Mouse (Mus musculus): Measurements from ENCODE around the gene Nek6.

Gene Nek6

DNA sequence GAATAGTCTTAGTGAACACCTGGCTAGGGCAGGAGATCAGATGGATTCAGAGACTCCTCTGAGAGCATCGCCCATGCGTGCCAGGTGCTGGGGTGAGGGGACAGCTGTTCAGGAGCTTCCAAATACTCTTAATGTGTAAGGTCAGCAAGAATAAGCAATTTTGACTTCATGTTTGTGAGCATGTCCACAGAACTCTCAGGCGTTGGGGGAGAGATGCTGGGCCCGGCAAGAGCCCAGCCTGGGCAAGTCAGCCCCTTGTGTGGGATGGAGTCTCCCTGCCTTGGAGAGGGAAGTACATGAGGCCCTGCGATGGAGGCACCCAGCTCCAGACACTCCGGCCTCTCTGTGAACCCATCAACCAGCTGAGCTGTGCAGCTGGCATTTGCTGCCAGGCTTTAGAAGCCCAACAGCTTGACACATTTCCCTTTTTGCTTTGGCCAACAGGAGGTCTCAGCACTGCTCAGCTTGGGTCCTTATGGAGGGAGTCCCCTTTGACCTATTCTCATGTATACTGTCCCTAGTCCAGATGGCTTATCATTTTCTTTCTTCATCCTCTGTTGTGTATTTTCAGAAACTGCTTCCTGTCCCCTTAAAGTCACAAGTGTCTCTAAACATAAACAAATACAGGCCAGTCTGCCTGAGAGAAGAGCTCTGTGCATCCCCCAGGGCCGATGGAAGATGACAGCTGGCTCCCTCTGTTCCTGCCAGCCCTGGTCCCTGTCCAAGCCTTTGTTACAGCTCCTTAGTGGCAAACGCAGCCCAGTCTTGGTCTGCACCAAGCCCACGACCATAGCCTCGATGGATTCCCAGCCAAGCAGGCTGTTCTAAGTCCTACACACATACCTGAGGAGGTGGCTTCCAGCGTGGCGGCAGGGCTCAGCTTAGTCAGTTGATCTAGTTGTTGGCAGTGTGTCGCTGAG lies 67.4 kb downstream of the Nek6 start:
- no peak for DNase-seq (ENCODE audit: low spot score in 2 of 2)

DNA sequence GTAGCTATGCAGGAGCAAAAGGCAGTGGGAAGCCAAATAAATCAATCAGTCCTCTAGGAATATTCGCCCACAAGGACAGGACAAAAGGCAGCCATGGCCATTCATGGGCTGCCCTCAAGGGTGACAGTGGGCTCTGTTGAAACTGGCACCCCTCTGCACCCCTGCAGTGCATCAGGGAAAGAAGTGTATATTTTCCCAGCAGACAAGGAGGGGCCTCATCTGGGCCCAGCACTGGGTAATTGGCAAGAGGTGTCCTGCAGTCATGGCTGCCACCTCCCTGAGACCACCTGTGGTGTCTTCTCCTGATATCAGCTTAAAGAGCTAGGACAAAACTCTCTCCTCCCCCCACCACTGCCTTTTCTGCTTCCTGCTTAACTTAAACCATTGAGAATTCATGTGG lies 68.1 kb downstream of the Nek6 start:
- no peak for DNase-seq (ENCODE audit: low spot score in 2 of 2)

- DNase-seq (ENCODE audit: low spot score in 2 of 2), result no peak
These were observed 72.5 kb downstream of the Nek6 start for GRCm38 (mm10) chr2:38583982-38584381.

- no peak for DNase-seq (ENCODE audit: low spot score in 2 of 2)
These were observed 73.3 kb downstream of the Nek6 start for GRCm38 (mm10) chr2:38584514-38585378.

DNA sequence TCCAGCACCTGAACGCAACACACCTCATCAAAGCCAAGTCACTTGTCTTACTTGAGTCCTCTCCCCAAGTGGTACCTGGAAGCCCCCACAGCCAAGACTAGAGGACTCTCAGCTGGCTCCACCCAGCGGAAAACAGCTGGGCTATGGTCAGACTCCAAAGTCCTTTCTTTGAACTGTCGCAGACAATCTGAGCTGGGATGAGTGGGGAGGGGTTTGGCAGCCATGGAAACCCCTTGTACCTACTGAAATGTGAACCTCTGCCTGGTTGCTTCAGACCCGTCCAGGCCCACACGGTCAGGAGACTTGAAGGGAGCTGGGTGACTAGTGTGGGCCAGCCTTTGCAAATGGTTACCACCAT lies 73.9 kb downstream of the Nek6 start:
- no peak for DNase-seq (ENCODE audit: low spot score in 2 of 2)

DNA sequence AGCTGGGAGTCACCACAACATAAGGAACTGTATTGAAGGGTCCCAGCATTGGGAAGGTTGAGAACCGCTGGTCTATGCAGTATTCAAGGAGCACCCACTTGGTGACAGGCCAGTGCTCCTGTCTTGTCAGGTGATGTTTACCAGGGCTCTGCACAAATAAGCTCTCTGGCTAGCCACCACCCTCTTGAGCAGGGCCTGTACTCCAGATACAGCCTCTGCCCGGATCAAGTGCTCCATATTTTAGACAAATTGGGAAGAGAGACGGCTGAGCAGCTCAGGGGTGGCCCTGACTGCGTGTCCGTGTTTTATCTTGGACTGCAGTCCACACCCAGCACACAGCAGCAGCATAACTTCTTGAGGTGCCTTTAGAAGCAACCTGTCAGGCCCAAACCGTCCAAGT lies 75.3 kb downstream of the Nek6 start:
- no peak for DNase-seq (ENCODE audit: low spot score in 2 of 2)

DNA sequence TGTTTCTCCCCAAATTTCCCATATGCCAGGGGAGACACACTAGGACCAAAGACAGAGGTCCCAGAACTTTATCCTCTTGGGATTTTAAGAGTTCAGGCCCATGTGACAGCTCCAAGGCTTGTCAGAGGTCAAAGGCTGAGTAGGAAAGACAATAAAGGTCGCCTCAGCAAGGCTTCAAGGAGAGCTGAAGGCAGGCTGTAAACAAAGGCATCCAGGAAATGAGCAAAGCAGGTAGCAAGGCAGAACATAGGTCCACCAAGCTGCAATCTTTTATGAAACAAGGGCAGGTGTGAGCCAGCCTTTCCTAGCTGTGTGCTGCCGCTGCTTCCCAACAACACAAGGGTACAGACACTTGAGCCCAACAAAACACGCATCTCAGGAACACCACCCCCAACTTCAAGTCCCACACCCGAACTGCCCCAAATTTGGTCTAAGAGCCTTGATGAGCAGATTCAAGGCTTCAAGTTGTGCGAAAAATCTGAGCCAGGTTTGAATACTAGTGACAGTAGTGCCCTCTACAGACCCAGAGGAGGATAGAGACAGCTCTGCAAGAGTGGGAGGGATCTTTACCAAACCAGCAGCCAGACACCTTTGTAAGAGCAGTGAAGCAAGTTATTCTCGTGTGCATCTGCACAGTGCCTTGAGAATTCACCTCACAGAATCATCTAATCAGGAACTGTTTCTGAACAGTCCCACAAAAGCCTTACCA lies 80.5 kb downstream of the Nek6 start:
- DNase-seq (ENCODE audit: low spot score in 2 of 2), result no peak

DNA sequence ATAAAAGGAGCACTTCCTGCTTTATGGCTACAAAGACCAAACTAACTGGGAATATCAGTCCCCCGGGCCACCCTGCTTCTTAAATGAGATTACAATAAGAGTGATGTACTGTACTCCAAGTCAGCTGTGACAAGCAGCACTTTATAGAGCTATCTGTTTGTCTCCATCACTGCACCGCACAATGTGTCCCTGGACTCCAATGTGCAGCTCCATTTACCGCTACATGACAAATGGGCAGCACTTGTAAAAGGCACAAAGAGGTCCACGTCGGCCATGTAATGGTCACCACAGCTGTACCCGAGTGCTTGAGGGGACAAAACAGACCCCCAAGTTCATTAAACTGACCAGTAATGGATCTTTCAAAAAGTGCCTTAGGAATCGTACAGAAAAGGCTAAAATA lies 83.4 kb downstream of the Nek6 start:
- no peak for DNase-seq (ENCODE audit: low spot score in 2 of 2)

- no peak for DNase-seq (ENCODE audit: low spot score in 2 of 2)
These were observed 86.5 kb downstream of the Nek6 start for GRCm38 (mm10) chr2:38597896-38598295.

GRCm38 (mm10) chr2:38598395-38598794 lies 87.0 kb downstream of the Nek6 start:
- no peak for DNase-seq (ENCODE audit: low spot score in 2 of 2)

GRCm38 (mm10) chr2:38600842-38601241 lies 89.4 kb downstream of the Nek6 start:
- no peak for DNase-seq (ENCODE audit: low spot score in 2 of 2)

- no peak for DNase-seq (ENCODE audit: low spot score in 2 of 2)
These were observed 96.3 kb downstream of the Nek6 start for GRCm38 (mm10) chr2:38607716-38608115.

DNA sequence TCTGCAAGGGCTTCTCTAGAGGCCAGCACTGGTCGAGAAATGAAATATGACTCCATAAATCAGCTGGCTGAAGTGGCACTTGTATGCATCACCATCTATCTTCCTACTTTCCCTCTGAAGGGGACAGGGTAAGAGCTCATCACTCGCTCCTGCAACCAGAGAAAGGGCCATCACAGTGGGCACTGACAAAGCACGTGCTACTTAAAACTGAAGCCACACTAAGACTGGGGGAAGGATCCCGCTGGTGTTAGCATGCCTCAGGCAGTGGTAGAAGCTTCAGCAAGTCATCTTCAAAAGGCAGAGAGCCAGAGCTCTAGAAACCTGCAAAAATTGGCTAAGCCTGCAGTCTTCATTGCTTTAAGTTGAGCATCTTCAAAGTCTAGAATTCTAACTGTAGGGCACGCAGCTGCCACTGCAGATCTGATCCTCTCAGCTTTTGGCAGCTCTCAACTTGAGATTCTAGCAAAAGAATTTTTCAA lies 97.4 kb downstream of the Nek6 start:
- DNase-seq (ENCODE audit: low spot score in 2 of 2), result no peak

DNA sequence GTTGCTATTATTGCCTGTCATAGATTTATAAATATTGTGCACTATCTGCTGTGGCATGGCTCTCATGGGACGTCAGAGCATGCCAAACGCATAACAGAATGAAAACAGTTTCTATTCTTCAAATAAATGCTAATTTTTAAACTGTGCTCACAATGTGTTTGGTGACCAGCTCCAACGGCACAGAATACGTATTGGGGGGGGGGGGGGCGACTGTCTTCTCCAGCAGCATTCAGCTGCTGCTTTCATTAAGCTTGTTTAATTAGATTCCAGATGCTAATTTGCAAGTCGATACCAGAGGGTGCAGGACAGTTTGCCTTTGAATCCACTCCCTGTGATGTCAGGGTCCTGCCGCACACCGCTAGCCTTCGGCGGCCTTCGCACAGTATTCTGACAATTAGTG lies 97.9 kb downstream of the Nek6 start:
- no peak for DNase-seq (ENCODE audit: low spot score in 2 of 2)

DNA sequence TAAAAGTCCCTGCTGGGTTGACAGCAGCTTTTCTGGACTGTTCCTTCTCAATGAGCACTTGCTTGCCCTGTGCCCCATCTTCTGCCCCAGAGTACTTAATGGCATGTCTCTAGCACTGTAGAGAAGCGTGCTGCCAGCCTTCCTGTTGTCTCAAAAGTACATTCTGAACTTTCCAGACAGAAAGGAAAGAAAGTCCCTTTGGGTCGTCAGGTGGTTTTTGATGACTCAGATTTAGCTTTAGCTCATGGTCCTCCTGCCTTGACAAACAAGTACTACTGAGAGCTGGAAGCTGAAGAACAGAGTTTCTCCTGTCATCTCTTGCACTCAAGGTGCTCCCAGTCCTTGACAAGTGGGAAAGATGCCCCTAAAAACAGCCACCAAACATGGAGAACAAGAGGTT lies 98.7 kb downstream of the Nek6 start:
- DNase-seq (ENCODE audit: low spot score in 2 of 2), result no peak

DNA sequence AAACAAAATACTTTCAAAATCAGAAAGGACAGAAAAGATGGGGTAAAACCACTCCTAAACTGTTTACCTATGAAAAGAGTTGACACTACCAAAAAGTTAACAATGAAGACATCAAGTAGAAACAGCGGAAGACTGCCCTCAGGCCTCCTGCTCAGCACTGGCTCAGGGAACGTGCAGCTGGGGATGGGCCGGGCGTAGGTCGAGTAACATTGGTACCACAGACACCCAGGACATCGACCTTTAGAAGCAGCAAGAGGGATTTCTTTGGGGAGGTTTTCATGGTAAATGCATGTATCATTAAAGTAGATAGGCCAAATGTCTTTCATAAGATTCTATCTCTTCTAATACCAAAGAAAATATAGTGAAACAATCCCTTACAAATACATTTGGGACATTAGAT lies 101.2 kb downstream of the Nek6 start:
- DNase-seq (ENCODE audit: low spot score in 2 of 2), result no peak

DNA sequence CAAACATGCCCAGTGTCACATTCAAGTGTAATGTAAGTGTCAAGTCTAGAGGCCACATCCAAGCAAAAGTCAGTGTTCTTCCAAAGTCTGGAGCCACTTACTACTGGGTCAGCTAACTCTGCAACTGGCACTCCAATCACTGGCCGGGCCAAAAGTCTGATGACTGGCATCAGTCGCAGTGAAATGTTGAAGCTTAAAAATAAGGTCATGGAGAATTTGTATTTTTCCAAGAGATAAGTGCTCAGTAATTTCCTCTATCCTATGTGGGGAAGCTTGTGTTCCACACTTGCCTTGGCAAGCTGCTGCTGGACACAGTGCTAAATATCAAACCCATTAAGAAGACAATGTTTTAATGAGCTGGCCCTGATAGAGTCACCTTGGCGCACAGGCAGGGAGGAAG lies 102.1 kb downstream of the Nek6 start:
- DNase-seq (ENCODE audit: low spot score in 2 of 2), result no peak

- no peak for DNase-seq (ENCODE audit: low spot score in 2 of 2)
These were observed 103.0 kb downstream of the Nek6 start for GRCm38 (mm10) chr2:38614437-38614836.

- peak; percentile 29 to 32 for DNase-seq (ENCODE audit: low spot score in 2 of 2)
These were observed 104.6 kb downstream of the Nek6 start for GRCm38 (mm10) chr2:38616072-38616471.

GRCm38 (mm10) chr2:38616956-38617872 lies 105.8 kb downstream of the Nek6 start:
- no peak for DNase-seq (ENCODE audit: low spot score in 2 of 2)

DNA sequence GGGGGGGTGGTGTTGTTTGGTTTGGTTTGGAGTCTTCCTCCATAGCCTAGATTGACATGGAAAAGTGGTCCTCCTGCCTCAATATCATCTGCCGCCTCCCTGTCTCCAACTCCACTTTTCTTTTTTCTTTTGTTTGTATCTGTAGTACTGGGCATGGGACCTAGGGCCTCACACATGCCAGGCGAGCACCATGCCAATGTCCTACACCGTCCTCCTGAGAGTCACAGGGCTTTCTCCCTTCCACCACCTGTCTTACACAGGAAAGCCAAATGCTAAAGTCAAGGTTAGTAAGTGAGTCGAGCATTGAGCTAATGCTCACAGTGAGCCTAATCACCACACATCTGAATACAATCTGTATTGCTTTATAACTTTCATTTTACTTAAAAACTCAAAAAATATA lies 108.3 kb downstream of the Nek6 start:
- DNase-seq (ENCODE audit: low spot score in 2 of 2), result no peak
